Mouse (Mus musculus): ENCODE results near the gene Isoc2b.

Gene Isoc2b

DNA sequence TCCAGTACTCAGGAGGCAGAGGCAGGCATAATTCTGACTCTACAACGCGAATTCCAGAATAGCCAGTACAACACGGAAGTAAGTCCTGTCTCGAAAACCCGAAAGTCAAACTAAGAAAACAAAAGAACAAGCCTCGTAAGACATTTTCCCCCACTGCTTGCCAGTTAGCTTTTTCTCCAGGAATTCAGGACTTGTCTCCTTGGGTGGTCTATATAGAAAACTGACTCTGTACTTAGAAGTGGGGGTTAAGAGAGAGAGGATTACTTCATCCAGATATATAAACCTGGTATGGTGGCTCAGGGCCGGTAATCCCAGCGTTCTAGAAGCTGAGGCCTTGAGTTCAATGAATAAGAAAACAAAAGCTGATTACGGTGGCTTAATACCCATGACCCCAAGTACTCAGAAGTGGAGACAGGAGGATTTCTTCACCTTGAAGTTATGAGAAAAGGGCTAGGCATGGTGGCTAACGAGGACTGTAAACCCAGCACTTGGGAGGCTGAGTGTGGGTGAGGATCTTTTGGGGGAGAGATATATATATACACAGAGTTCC, 3.4 kb downstream of the Isoc2b start:
- DNase-seq (ENCODE audit: inconsistent age in 2 of 2, low spot score in 1 of 2) = peak in 1 of 2 experiments; percentile 70

DNA sequence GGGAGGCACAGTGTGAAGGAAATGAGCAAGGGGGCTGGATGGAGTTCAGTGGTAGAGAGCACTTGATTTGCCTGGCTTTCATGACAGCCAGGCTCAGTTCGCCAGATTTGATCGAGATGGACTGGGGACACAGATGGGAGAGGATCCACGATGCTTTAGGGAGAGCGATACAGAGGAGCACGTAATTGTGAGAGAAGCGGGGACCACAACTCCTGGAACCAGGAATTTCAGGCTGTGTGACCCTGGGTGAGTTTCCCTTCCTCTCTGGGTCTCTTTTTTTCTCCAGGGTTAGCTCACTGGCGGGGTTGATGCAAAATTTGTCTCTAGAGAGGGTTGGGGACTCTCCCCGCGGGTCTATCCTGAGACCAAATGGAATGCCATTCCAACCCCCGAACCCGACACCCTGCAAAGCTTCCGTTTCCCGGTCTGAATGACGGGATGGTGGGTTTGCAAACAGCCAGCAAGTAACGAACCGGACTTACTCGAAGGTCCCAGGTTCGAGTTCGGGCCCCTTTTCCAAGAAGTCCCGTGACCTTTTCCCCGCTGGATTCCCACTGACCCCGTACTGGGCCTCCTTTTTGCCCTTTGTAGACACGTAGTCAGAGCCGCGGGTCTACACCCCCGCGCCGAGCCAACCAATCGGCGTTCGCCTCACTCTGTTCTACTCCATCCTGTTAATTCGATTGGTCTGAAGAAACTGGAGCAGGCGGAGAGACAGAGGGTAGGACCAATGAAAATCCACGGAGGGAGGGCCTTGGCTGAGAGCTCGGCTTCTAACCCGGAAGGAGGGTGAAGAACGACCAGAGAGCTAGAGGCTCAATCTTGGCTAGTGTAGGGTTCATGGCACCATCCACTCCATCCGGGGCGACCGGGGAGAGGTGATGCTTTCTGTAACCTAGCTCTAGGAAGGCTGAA, 4.2 kb downstream of the Isoc2b start:
- DNase-seq (ENCODE audit: inconsistent age in 2 of 2, low spot score in 1 of 2) = peak; percentile 97 to 99

DNA sequence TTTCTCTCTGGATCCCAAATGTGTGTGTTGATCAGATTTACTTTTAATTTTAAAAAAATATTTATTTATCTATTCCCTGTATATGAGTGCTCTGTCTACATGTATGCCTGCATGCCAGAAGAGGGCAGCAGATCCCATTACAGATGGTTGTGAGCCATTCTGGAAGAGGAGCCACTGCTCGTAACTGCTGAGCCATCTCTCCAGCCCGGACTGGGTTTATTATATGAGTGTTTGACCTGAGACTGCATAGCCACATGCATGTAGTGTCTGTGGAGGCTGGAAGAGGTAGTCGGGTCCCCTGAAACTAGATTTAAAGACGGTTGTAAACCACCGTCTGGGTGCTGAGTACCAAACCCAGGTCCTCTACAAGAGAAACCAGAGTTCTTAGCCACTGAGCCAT, 5.0 kb downstream of the Isoc2b start:
- peak; percentile 61 to 84 for DNase-seq (ENCODE audit: inconsistent age in 2 of 2, low spot score in 1 of 2)

DNA sequence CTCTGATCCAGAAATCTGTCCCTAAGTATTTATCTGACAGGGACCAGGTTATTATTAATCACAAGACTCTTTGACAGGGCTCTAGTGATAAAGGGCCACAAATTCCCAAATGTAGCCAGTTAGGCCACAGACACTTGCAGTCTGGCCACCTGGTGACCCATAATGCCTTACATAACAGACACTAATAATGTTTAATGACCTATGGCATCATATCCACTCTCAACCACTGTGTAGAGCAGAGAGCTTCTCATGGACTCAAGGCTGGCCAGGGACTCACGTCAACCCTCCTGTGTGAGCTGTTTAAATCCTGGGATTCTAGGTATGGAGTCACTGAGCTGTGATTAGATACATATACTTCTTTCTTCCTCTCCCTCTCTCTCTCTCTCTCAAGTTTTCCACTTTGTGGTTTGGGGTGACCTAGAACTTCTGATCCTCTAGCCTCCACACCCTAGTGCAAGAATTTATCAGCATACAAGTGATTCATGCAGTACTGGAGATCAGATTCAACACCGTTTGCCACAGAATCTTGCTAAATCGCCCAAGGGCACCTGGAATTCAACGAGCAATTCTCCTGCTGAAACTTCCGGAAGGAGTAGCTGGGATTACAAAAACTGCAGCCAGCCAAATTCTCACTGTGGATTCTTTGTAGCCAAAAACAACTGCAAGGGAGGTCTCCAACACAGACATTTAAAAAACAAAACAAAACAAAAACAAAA, 5.8 kb downstream of the Isoc2b start:
- DNase-seq (ENCODE audit: inconsistent age in 2 of 2, low spot score in 1 of 2) = peak in 1 of 2 experiments; percentile 83

GRCm38 (mm10) chr7:4863541-4864080, 6.4 kb downstream of the Isoc2b start:
- peak in 1 of 2 experiments; percentile 75 for DNase-seq (ENCODE audit: inconsistent age in 2 of 2, low spot score in 1 of 2)

- DNase-seq (ENCODE audit: inconsistent age in 2 of 2, low spot score in 1 of 2) = peak; percentile 90 to 97
Observed at GRCm38 (mm10) chr7:4863041-4863440, 7.0 kb downstream of the Isoc2b start.

DNA sequence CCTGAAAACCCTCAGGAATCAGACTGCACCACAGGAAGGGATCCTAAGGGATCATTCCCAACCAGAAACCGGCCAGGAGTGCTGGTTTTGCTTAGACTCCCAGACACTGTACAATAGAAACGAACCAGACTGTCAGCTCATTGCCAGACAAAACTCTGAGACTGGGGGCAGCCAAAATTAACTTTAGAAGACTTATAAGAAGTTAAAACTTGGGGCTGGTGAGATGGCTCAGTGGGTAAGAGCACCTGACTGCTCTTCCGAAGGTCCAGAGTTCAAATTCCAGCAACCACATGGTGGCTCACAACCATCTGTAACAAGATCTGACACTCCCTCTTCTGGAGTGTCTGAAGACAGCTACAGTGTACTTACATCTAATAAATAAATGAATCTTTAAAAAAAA, 9.1 kb downstream of the Isoc2b start:
- DNase-seq (ENCODE audit: inconsistent age in 2 of 2, low spot score in 1 of 2) = peak in 1 of 2 experiments; percentile 13

DNA sequence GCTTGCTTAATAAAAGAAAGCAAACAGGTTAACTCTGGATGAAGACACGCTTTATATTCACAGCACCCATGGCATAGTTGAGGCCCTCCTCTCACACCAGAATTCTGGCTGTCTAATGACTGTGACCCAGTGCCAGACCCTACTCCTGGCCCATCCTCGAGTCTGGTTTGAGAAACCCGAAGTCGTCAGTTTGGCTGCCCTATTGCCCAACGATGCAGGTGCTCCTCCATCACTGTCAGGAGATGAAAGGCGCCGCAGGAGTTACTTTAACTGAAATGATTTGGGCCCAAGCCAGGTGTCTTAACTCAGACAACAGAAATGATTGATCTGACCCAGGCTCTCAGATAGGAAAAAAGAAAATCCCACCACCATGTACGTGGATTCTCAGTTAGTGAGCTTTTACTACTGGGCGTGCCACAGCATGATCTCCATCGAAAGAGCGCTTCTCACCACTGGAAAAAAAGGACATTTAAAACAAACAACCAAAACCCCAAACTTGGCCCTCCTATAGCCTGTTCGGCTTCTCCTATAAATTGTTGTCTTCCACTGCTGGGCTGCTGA, 10.6 kb downstream of the Isoc2b start:
- peak in 1 of 2 experiments; percentile 50 for DNase-seq (ENCODE audit: inconsistent age in 2 of 2, low spot score in 1 of 2)

GRCm38 (mm10) chr7:4857321-4857720, 12.7 kb downstream of the Isoc2b start:
- DNase-seq (ENCODE audit: inconsistent age in 2 of 2, low spot score in 1 of 2) = no peak

DNA sequence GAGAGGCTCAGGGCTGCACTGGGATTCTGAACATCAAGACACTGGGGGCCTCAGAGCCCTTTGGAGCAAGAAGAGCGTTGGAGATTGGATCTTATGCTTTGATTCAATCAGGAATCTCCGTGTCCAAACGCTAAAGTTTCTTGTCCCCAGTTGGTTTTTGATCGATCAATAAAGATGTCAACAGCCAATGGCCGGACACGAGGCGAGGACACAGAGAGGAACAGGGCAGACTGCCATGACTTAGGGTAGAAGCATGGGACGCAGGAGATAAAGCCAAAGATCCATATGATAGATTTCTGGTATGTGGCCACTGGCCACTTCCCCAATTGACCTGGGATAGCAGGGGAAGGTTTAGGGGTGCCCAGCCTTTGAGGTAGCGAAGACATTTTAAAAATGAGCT, 13.6 kb downstream of the Isoc2b start:
- DNase-seq (ENCODE audit: inconsistent age in 2 of 2, low spot score in 1 of 2) = no peak

DNA sequence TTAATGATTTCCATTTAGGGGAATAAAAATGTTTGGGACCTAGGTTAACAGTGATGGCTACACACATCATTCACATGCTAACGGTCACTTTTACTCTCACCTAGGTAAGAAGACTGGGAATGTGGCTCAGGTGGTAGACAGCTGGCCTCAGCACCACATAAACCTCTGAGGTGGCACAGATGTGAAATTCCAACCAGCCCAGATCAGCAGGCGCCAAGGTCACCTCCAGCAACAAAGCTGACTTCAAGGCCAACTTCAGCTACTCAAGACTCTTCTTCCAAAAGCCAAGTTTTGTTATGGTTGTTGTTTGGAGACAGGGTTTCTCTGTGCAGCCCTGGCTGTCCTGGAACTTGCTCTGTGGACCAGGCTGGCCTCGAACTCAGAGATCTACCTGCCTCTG, 16.4 kb downstream of the Isoc2b start:
- peak in 1 of 2 experiments; percentile 54 for DNase-seq (ENCODE audit: inconsistent age in 2 of 2, low spot score in 1 of 2)

- no peak for DNase-seq (ENCODE audit: inconsistent age in 2 of 2, low spot score in 1 of 2)
Observed at GRCm38 (mm10) chr7:4851315-4851688, 18.8 kb downstream of the Isoc2b start.

GRCm38 (mm10) chr7:4850621-4851314, 19.3 kb downstream of the Isoc2b start:
- DNase-seq (ENCODE audit: inconsistent age in 2 of 2, low spot score in 1 of 2) = no peak

GRCm38 (mm10) chr7:4849372-4849771, 20.7 kb downstream of the Isoc2b start:
- DNase-seq (ENCODE audit: inconsistent age in 2 of 2, low spot score in 1 of 2) = no peak

DNA sequence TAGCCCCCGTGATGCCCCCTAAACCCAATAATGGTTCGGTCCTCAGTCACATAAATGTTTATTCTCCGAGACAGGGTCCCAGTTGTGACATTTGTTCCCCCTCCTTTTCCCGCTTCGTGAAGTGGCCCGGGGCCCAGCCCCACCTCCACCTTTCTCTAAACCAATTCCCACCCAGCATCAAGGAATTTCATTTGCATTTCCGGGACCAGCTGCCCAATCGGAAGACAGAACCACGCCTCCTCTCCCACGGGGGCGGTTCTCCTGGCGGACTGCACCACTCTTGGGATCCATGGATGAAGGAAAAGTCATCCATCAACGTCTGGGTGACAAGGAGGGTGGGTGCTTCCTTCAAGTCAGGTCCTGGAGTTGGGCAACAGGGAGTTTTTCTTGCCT, 25.1 kb downstream of the Isoc2b start:
- peak; percentile 63 to 68 for DNase-seq (ENCODE audit: inconsistent age in 2 of 2, low spot score in 1 of 2)

GRCm38 (mm10) chr7:4844245-4844916, 25.7 kb downstream of the Isoc2b start, which contains the start of gene Shisa7:
TSS of gene Shisa7 (minus strand) at chr7:4844696.
- DNase-seq (ENCODE audit: inconsistent age in 2 of 2, low spot score in 1 of 2) = no peak

GRCm38 (mm10) chr7:4843604-4844244, 26.3 kb downstream of the Isoc2b start:
- peak in 1 of 2 experiments; percentile 69 for DNase-seq (ENCODE audit: inconsistent age in 2 of 2, low spot score in 1 of 2)

GRCm38 (mm10) chr7:4842634-4843131, 27.4 kb downstream of the Isoc2b start:
- peak in 1 of 2 experiments; percentile 49 for DNase-seq (ENCODE audit: inconsistent age in 2 of 2, low spot score in 1 of 2)

- no peak for DNase-seq (ENCODE audit: inconsistent age in 2 of 2, low spot score in 1 of 2)
Observed at GRCm38 (mm10) chr7:4842077-4842476, 28.0 kb downstream of the Isoc2b start.

Measured in adrenal gland, adult (tissue).